Mouse (Mus musculus): ENCODE results near the gene Cep55.

GRCm38 (mm10) chr19:38107871-38108270 lies 53.1 kb downstream of the Cep55 start:
- TF ChIP-seq CTCF (IDR thresholded peaks at IDR 0.05; ENCODE audit: control insufficient read depth, insufficient read depth, insufficient read length) (no peak), MAX (IDR thresholded peaks at IDR 0.05) (no peak), CEBPB (IDR thresholded peaks at IDR 0.05; ENCODE audit: low read depth) (no peak), USF1 (IDR thresholded peaks at IDR 0.05; ENCODE audit: low read depth) (no peak), MYOD1 (IDR thresholded peaks at IDR 0.05; ENCODE audit: control insufficient read depth, insufficient read length, low read depth) (no peak), FOSL1 (IDR thresholded peaks at IDR 0.05; ENCODE audit: insufficient read depth, low read length, poor library complexity, severe bottlenecking) (no peak), MYOG (IDR thresholded peaks at IDR 0.05; ENCODE audit: control insufficient read depth, extremely low read depth, insufficient read length) (no peak)
